Mouse (Mus musculus) liver, adult 2 months (tissue): ENCODE data around the gene Sfxn2.

Experiments
- CTCF ChIP-seq: fragments of 200-500 bp; IDR thresholded peaks from 2 replicates; pipeline ENCODE4 v1.5.1; 2011; ENCODE audit warnings: low read depth, low read length, control low read depth
- POLR2A ChIP-seq: fragments of 200-500 bp; IDR thresholded peaks from 2 replicates; pipeline ENCODE4 v1.6.1; 2011; ENCODE audit warnings: low read length, control low read depth; ENCODE audit not compliant: insufficient read depth; ENCODE audit errors: extremely low read depth

DNA sequence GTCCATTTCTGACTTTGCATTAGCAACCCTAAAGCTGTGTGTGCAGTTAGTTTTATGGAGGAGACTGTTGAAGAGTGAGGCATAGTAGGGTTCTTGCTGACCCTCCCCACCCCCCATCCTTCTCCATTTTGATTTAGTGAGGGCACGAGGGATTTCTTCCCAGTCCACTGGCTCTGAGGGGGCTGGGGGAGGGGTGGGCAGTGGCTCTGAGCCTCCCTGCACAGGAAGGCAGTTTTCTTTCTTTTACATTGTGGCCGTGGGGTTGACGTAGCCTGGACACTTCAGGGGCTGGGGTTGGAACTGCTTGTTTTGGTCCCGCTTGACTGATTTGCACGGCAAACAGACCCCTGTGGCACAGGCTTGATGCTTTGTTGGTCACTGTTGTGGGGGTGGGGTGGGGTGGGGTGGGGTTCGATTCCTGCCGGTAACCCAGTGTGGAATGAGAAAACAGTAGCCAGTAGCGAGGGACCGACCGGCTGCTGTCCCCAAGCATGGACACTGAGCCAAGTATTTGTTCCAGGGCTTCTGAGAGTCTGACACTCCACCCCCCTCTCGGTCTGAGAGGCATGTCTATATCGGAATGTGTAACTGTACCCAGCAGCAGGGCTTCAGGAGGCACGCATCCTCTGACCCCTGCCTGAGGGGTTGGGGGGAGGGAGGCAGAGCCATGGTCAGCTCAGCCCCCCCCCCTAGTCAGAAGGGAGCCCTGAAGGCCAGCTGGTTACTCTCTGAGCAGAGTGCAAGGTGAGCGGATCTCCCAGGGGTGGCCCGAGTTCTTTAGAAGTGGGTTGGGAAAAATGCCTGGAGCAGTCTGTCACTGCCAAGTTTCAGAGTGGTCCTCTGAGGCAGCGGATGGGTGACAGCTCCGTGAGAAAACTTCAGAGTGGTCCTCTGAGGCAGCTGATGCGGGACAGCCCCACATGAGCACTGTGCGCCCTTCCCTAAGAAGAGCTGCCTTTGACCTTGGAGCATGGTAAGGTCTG, 50.9 kb downstream of the Sfxn2 start:
- no peak for TF ChIP-seq CTCF
- no peak for TF ChIP-seq POLR2A
